Mouse (Mus musculus) megakaryocyte, embryonic 14.5 days (primary cell): ENCODE measurements around the gene Sumo3.

Experiments used
- FLI1 ChIP-seq: IDR thresholded peaks from 2 replicates; pipeline ENCODE4 v1.6.1; 2012; ENCODE audit warnings: low read length, inconsistent platforms, mixed read lengths
- GATA1 ChIP-seq: IDR thresholded peaks from 3 replicates; pipeline ENCODE4 v1.6.1; 2012; ENCODE audit warnings: mixed read lengths, low read length, inconsistent platforms, borderline replicate concordance

DNA sequence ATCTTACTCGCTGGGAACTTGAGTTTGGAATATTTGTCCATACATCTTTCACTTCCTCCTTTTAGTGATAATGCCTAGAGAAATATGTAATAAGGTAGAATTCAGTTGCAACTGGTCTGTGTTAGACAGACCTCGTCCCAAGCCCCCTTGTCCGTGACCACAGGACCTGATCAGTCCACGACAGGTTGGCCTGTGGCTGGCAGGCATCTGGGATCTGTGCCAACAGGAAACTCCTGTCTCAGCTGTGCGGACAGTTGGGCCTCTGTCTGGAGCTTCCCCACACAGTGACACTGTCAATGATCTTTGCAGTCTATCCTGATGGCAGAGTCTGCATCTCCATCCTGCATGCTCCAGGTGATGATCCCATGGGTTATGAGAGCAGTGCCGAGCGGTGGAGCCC lies 37.3 kb downstream of the Sumo3 start:
- no peak for TF ChIP-seq GATA1
- TF ChIP-seq FLI1: no peak
